Mouse (Mus musculus): Measurements from ENCODE around the gene Zfp62.

DNA sequence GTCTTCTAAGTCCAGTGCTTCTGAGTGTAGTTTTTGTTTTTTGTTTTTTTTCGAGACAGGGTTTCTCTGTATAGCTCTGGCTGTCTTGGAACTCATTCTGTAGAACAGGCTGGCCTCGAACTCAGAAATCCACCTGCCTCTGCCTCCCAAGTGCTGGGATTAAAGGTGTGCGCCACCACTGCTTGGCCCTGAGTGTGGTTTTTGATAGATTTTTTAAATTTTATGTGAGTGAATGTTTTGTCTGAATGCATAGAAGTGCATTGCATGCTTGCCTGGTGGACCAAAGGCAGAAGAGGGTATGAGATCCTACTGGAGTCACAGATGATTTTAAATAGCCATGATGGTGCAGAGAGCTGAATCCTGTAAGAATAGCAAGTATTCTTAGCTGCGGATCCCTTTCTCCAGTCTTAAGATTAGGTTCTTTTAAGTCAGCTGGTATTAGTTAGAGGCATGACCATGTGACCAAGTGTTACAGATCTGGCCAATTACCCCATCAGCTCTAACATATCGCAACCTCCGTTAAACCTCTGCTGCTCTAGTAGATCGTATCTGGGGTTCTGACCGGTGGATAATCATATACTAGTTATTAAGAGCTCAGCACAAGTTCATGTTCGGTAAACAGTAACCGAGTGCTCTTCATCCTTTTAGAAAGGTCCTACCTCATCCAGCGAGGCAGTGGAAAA is 40.0 kb downstream of the Zfp62 start:
- TF ChIP-seq EP300 (IDR thresholded peaks at IDR 0.05; ENCODE audit: low read depth) = no peak
- no peak for TF ChIP-seq CTCF (IDR thresholded peaks at IDR 0.05; ENCODE audit: low read depth)
